Comparison of ENCODE assay signal across 11 mouse cellular contexts in the genomic region with DNA sequence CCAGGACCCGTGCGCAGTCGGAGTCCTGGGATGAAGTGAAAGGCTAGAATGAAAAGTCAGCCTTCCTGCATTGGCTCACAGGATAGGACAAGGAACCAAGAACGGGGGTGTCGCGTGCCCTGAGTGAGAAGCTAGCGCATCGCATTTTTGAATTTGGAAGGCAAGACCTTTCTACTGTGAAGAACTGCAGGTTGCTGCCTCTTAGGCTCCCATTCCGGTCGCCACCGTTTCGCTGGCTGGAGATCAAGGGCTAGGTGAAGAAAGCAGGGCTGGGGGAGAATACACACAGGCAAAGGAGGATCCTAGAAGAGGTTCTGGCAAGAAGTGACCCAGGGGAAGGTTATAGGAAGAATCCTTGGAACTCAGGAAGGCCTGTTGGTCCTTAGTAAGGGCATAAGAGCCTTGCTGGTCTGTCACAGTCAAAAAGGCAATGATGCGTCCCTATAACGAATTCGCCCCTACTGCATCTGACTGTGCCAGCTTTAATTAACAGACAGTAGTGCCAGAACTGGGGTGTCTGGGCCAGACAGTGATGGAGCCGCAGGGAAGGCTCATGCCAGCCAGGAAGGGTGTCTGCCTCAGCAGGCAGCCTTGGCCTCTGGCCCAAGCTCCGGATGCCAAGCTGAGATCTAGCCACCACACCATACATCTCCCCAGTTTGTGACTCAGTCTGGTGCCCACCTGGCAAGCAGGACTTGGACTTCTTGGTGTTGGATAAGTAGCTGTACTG. TPM values are rescaled to one million over a fixed set of nuclear protein-coding genes. Genes with fewer than 3 reads are reported as not detected.
DNase-seq lines count a peak whose midpoint lies in the region; ATAC-seq and TF ChIP-seq lines count a peak whose summit lies in the region.
"Had no signal": no experiment of that assay in that cellular context is flagged by ENCODE, and none has a peak within 500 bp of the region (broad histone marks: within the 10 kb centered on the region; RNA-seq: fewer than 3 reads in every experiment).

No protein-coding gene starts in this region.

- no peak for DNase-seq in layer of hippocampus, adult 2 months (ENCODE audit: low spot score in 2 of 2)
- DNase-seq in layer of hippocampus, adult 18-20 months (ENCODE audit: low spot score in 2 of 2): no peak
- no peak for DNase-seq in embryonic facial prominence, embryonic 10.5 days (ENCODE audit: low spot score)
- DNase-seq in midbrain, embryonic 14.5 days: no peak
- no peak for DNase-seq in spleen, postnatal 10 days (ENCODE audit: low spot score in 2 of 2)
- no peak for DNase-seq in frontal cortex, adult 2 months (ENCODE audit: extremely low spot score in 1 of 2, low spot score in 1 of 2)
- no peak for DNase-seq in lung, postnatal 4 days

- peaks cover 23% of the 10 kb centered on the region for H3K4me1 ChIP-seq in embryonic facial prominence, embryonic 10.5 days
- H3K4me1 ChIP-seq in hindbrain, embryonic 12.5 days: peaks cover 12% of the 10 kb centered on the region
- H3K4me1 ChIP-seq in midbrain, embryonic 14.5 days (ENCODE audit: control insufficient read depth, insufficient read depth, low read length): peaks cover 7% of the 10 kb centered on the region; the same call in 1 of the 2 replicates

- WGBS in embryonic facial prominence, embryonic 10.5 days: 26% methylated on average over 17 of the region's 17 CpGs
- 26% methylated on average over 17 of the region's 17 CpGs for WGBS in hindbrain, embryonic 12.5 days
- 21% methylated on average over 17 of the region's 17 CpGs for WGBS in midbrain, embryonic 14.5 days

- H3K9ac ChIP-seq in hindbrain, embryonic 12.5 days: no peak overlapping the region
- H3K9ac ChIP-seq in midbrain, embryonic 14.5 days (replicated peaks; ENCODE audit: low read length): no peak overlapping the region

- no peak for ATAC-seq in hindbrain, embryonic 12.5 days (ENCODE audit: low FRiP score)
- no peak for ATAC-seq in midbrain, embryonic 14.5 days (ENCODE audit: low FRiP score, low TSS enrichment)

- peak overlapping the region; percentile 36 for H3K4me3 ChIP-seq in layer of hippocampus, adult 2 months
- H3K4me3 ChIP-seq in embryonic facial prominence, embryonic 10.5 days: peak overlapping the region; percentile 48
- peak overlapping the region; percentile 28; the same call in 1 of the 2 replicates for H3K4me3 ChIP-seq in hindbrain, embryonic 12.5 days
- H3K4me3 ChIP-seq in midbrain, embryonic 14.5 days (replicated peaks; ENCODE audit: low read depth, low read length): peak overlapping the region; percentile 19

- peak overlapping the region; percentile 46 for H3K4me2 ChIP-seq in hindbrain, embryonic 12.5 days (replicated peaks)
- peak overlapping the region; percentile 47 for H3K4me2 ChIP-seq in midbrain, embryonic 14.5 days (ENCODE audit: low read length)

- TF ChIP-seq CTCF in layer of hippocampus, adult 2 months (conservative IDR thresholded peaks at IDR 0.05): no peak

- H3K36me3 ChIP-seq in embryonic facial prominence, embryonic 10.5 days (replicated peaks): no peaks in the 10 kb centered on the region
- H3K36me3 ChIP-seq in hindbrain, embryonic 12.5 days: no peaks in the 10 kb centered on the region
- no peaks in the 10 kb centered on the region for H3K36me3 ChIP-seq in midbrain, embryonic 14.5 days (ENCODE audit: control insufficient read depth, insufficient read depth, low read length)

- no peaks in the 10 kb centered on the region for H3K9me3 ChIP-seq in embryonic facial prominence, embryonic 10.5 days
- no peaks in the 10 kb centered on the region for H3K9me3 ChIP-seq in hindbrain, embryonic 12.5 days (replicated peaks)
- no peaks in the 10 kb centered on the region for H3K9me3 ChIP-seq in midbrain, embryonic 14.5 days (ENCODE audit: control insufficient read depth, low read length)

- H3K27me3 ChIP-seq in embryonic facial prominence, embryonic 10.5 days (replicated peaks; ENCODE audit: low read depth, poor library complexity, severe bottlenecking): peaks cover 94% of the 10 kb centered on the region
- peaks cover 94% of the 10 kb centered on the region for H3K27me3 ChIP-seq in hindbrain, embryonic 12.5 days
- H3K27me3 ChIP-seq in midbrain, embryonic 14.5 days (ENCODE audit: control insufficient read depth, insufficient read depth, low read length): peaks cover 75% of the 10 kb centered on the region

- no peak overlapping the region for H3K27ac ChIP-seq in layer of hippocampus, adult 2 months
- H3K27ac ChIP-seq in embryonic facial prominence, embryonic 10.5 days (replicated peaks): no peak overlapping the region
- no peak overlapping the region for H3K27ac ChIP-seq in hindbrain, embryonic 12.5 days
- no peak overlapping the region for H3K27ac ChIP-seq in midbrain, embryonic 14.5 days (replicated peaks; ENCODE audit: low read depth, low read length)

RNA-seq across cellular contexts. Expression of gene Grid2ip, which starts 13.4 kb away (rescaled TPM):
- total RNA-seq in layer of hippocampus, adult 2 months (2021): 1 to 10 TPM; 1.2 to 2.2 TPM
- total RNA-seq in layer of hippocampus, adult 18-20 months (2021): 1 to 10 TPM; 1.5 to 2.0 TPM
- 0.09 and 0.14 TPM in 2 replicates for polyA plus RNA-seq in embryonic facial prominence, embryonic 10.5 days (2016; fragmentation: Nextera tagmentation; extraction: Ambion mirVana)
- 0.08 and 0.95 TPM in 2 replicates for polyA plus RNA-seq in hindbrain, embryonic 12.5 days (2016; fragmentation: Nextera tagmentation; extraction: Ambion mirVana)
- polyA plus RNA-seq in midbrain, embryonic 14.5 days (2014; fragmentation: Nextera tagmentation; extraction: Ambion mirVana): 0.29 and 0.31 TPM in 2 replicates
- polyA plus RNA-seq in frontal cortex, adult 2 months (2012; rRNA removed): 6.2 and 7.5 TPM in 2 replicates
- total RNA-seq: hematopoietic stem cell, adult 5-6 weeks; megakaryocyte progenitor cell, adult 5-6 weeks; MEL had no signal

RNA-seq across cellular contexts. Expression of gene Kdelr2, which starts 33.1 kb away (rescaled TPM):
- 10 to 100 TPM; 34.3 to 36.2 TPM for total RNA-seq in layer of hippocampus, adult 2 months (2021)
- 10 to 100 TPM; 35.3 to 38.9 TPM for total RNA-seq in layer of hippocampus, adult 18-20 months (2021)
- 221 and 226 TPM in 2 replicates for polyA plus RNA-seq in embryonic facial prominence, embryonic 10.5 days (2016; fragmentation: Nextera tagmentation; extraction: Ambion mirVana)
- polyA plus RNA-seq in hindbrain, embryonic 12.5 days (2016; fragmentation: Nextera tagmentation; extraction: Ambion mirVana): 210 and 236 TPM in 2 replicates
- polyA plus RNA-seq in midbrain, embryonic 14.5 days (2014; fragmentation: Nextera tagmentation; extraction: Ambion mirVana): 134 and 139 TPM in 2 replicates
- polyA plus RNA-seq in frontal cortex, adult 2 months (2012; rRNA removed): 28.1 and 30.1 TPM in 2 replicates

RNA-seq across cellular contexts. Expression of gene Zdhhc4, which starts 41.5 kb away (rescaled TPM):
- 10 to 100 TPM; 50.1 to 56.3 TPM for total RNA-seq in layer of hippocampus, adult 2 months (2021)
- total RNA-seq in layer of hippocampus, adult 18-20 months (2021): 10 to 100 TPM; 46.2 to 51.5 TPM
- 71.0 and 77.2 TPM in 2 replicates for polyA plus RNA-seq in embryonic facial prominence, embryonic 10.5 days (2016; fragmentation: Nextera tagmentation; extraction: Ambion mirVana)
- polyA plus RNA-seq in hindbrain, embryonic 12.5 days (2016; fragmentation: Nextera tagmentation; extraction: Ambion mirVana): 75.3 and 79.6 TPM in 2 replicates
- polyA plus RNA-seq in midbrain, embryonic 14.5 days (2014; fragmentation: Nextera tagmentation; extraction: Ambion mirVana): 75.1 and 84.3 TPM in 2 replicates
- 68.2 and 75.4 TPM in 2 replicates for polyA plus RNA-seq in frontal cortex, adult 2 months (2012; rRNA removed)

RNA-seq across cellular contexts. Expression of gene E130309D02Rik, which starts 55.4 kb away (rescaled TPM):
- 10 to 100 TPM; 24.8 to 25.0 TPM for total RNA-seq in layer of hippocampus, adult 2 months (2021)
- total RNA-seq in layer of hippocampus, adult 18-20 months (2021): 10 to 100 TPM; 26.3 to 26.5 TPM
- 62.1 and 65.4 TPM in 2 replicates for polyA plus RNA-seq in embryonic facial prominence, embryonic 10.5 days (2016; fragmentation: Nextera tagmentation; extraction: Ambion mirVana)
- polyA plus RNA-seq in hindbrain, embryonic 12.5 days (2016; fragmentation: Nextera tagmentation; extraction: Ambion mirVana): 48.0 and 55.2 TPM in 2 replicates
- polyA plus RNA-seq in midbrain, embryonic 14.5 days (2014; fragmentation: Nextera tagmentation; extraction: Ambion mirVana): 30.0 and 30.8 TPM in 2 replicates
- polyA plus RNA-seq in frontal cortex, adult 2 months (2012; rRNA removed): 16.9 and 17.0 TPM in 2 replicates
